In genomic region chr9:109902740-109903139, GRCm38 (mm10) we compare ENCODE assay signal across 17 mouse cellular contexts. TPM values are rescaled to one million over a fixed set of nuclear protein-coding genes. Genes with fewer than 3 reads are reported as not detected.
"Had no signal": no experiment of that assay in that cellular context is flagged by ENCODE, and none has a peak within 500 bp of the region (broad histone marks: within the 10 kb centered on the region; RNA-seq: fewer than 3 reads in every experiment).

No protein-coding gene starts in this region.

- H3K27ac ChIP-seq: left cerebral cortex, adult 2 months; limb, embryonic 10.5 days; liver, embryonic 15.5 days; midbrain, embryonic 13.5 days; neural tube, embryonic 15.5 days had no signal

- H3K9ac ChIP-seq: liver, embryonic 15.5 days; midbrain, embryonic 13.5 days; neural tube, embryonic 15.5 days had no signal

- H3K4me3 ChIP-seq: left cerebral cortex, adult 2 months; limb, embryonic 10.5 days; liver, embryonic 15.5 days; megakaryocyte, embryonic 14.5 days; midbrain, embryonic 13.5 days; neural tube, embryonic 15.5 days had no signal

- H3K27me3 ChIP-seq: liver, embryonic 15.5 days; midbrain, embryonic 13.5 days; neural tube, embryonic 15.5 days had no signal

- ATAC-seq: lung, postnatal 0 days; midbrain, embryonic 13.5 days had no signal

- DNase-seq: lung, adult 2 months; lung, postnatal 4 days; thymus, adult 2 months; thymus, postnatal 25 days had no signal

- H3K36me3 ChIP-seq: limb, embryonic 10.5 days; liver, embryonic 15.5 days; midbrain, embryonic 13.5 days; neural tube, embryonic 15.5 days had no signal

- H3K4me1 ChIP-seq: liver, embryonic 15.5 days; midbrain, embryonic 13.5 days; neural tube, embryonic 15.5 days had no signal

- H3K9me3 ChIP-seq: limb, embryonic 10.5 days; liver, embryonic 15.5 days; megakaryocyte, embryonic 14.5 days; midbrain, embryonic 13.5 days; neural tube, embryonic 15.5 days had no signal

- H3K4me2 ChIP-seq: liver, embryonic 11.5 days; liver, embryonic 15.5 days; midbrain, embryonic 13.5 days; neural tube, embryonic 15.5 days had no signal

RNA-seq across cellular contexts. Expression of gene Camp, which starts 53.3 kb away (rescaled TPM):
- total RNA-seq: layer of hippocampus, postnatal 25 days; left cerebral cortex, adult 2 months; left cerebral cortex, postnatal 14 days; midbrain, postnatal 0 days had no signal
- polyA plus RNA-seq: kidney, embryonic 14.5 days; limb, embryonic 10.5 days; urinary bladder, adult 2 months had no signal
